Mouse (Mus musculus) embryonic stem cell, embryonic (primary cell): ENCODE measurements around the gene Mip.
"Not testable (repeated sequence)": the region's sequence is repeated elsewhere in the genome, so short reads cannot be mapped to it uniquely, and the experiment has no call there.

ENCODE experiments used
- CTCF ChIA-PET, 4 experiments: fragments of 300-600 bp in 2 of 4; fragments of 350-600 bp in 2 of 4; sonication (Branson Sonifier 250); formaldehyde crosslinking; loops; one replicate each; lab custom pipeline; 2022; ENCODE audit warnings: inconsistent platforms in 2 of 4; lab: Charles Lee
- POLR2A ChIA-PET, 4 experiments: fragments of 300-600 bp in 2 of 4; fragments of 350-600 bp in 2 of 4; sonication (Branson Sonifier 250); formaldehyde crosslinking; loops; one replicate each; lab custom pipeline; 2022; ENCODE audit warnings: antibody characterized with exemption in 4 of 4, inconsistent platforms in 1 of 4; lab: Charles Lee

The Mip gene

DNA sequence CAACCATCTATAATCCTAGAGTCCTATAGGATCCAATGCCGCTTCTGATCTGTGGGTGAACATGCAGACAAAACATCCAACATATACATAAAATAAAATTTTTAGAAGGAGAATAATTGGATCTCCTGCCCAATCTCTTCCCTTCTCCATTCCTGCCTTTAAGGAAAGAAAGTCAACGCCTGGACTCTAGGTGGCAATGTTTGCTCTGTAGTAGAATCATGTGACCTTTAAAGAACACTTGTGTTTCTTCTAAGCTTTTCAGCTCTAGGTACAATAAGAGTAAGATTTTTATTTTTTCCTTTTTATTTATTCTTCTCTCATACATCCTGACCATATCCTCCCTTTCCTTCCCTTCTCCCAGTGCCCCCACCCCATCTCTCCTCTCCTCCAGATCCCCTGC, 46.2 kb downstream of the Mip start:
- POLR2A ChIA-PET: interaction anchor here in 3 of 4 experiments (0.5 to 5.8 kb wide), 19 partner anchors 8 to 521 kb away, joined by 3 to 58 read pairs (median 3); partner anchors contain the start of genes Pan2 (in 2 of the 3), Cnpy2 (in 1 of the 3), Nabp2 (in 1 of the 3) and Rnf41 (in 1 of the 3)
- CTCF ChIA-PET: interaction anchor here (0.5 to 2.8 kb wide), 11 partner anchors 10 to 1193 kb away, joined by 3 to 31 read pairs (median 5); no protein-coding TSS in a partner anchor

DNA sequence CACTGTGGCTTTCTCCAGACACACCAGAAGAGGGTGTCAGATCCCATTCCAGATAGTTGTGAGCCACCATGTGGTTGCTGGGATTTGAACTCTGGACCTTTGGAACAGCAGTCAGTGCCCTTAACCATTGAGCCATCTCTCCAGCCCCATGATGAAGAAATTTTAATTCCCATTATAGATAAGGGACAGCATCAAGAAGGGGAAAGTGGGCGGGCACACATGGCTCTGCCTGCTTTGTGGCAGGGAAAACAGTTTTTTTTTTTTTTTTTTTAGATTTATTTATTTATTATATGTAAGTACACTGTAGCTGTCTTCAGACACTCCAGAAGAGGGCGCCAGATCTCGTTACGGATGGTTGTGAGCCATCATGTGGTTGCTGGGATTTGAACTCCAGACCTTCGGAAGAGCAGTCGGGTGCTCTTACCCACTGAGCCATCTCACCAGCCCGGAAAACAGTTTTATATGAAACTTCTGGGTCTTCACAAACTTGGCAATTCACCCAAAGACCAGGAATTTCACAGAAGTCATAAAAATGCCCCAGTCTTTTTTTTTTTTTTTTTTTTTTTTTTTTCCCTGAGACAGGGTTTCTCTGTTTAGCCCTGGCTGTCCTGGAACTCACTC, 47.3 kb downstream of the Mip start:
- CTCF ChIA-PET: interaction anchor here (0.6 to 2.8 kb wide), 29 partner anchors 11 to 1072 kb away, joined by 3 to 31 read pairs (median 3); partner anchors contain the start of genes Pan2 (in 1 of the 4) and Timeless (in 1 of the 4)
- POLR2A ChIA-PET: interaction anchor here (0.5 to 5.8 kb wide), 27 partner anchors 9 to 275 kb away, joined by 3 to 58 read pairs (median 3); partner anchors contain the start of genes Cnpy2 (in 1 of the 4), Coq10a (in 1 of the 4) and Pan2 (in 1 of the 4)

GRCm38 (mm10) chr10:128275374-128275773, 49.7 kb downstream of the Mip start:
- POLR2A ChIA-PET: not testable (repeated sequence)
- CTCF ChIA-PET: interaction anchor here in 2 of 4 experiments (0.6 to 0.7 kb wide), 3 partner anchors 29 to 1343 kb away, joined by 3 read pairs; no protein-coding TSS in a partner anchor

DNA sequence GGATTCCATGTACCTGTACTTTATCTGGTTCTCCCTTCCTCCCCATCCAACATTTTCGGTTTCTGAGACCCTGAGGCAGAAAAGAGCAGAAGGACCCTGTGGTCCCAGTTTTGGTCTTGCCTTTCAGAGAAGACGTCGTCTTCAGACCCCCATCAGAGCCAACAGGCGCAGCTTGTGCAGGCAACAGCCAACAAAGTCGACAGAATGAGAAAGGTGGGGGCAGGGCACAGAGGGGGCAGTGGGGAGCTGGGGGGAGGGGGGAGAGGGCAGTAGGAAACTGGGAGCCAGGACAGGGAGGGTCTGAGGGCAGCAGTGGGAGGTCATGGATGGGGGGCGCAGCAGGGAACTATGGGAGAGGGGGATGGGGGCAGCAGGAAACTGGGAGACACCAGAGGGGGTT, 52.5 kb downstream of the Mip start:
- ChIA-PET POLR2A (interaction anchor here in 3 of 4 experiments (0.5 to 2.3 kb wide), 8 partner anchors 8 to 1033 kb away, joined by 3 to 11 read pairs (median 4); partner anchors contain the start of genes Il23a (in 1 of the 3), Pan2 (in 1 of the 3) and Stat2 (in 1 of the 3)), CTCF (no interaction called here)

GRCm38 (mm10) chr10:128280943-128281342, 55.3 kb downstream of the Mip start:
- POLR2A ChIA-PET: interaction anchor here in 3 of 4 experiments (0.5 to 5.2 kb wide), 9 partner anchors 10 to 186 kb away, joined by 3 to 58 read pairs (median 3); partner anchors contain the start of genes Apof (in 2 of the 3), Stat2 (in 2 of the 3), Cnpy2 (in 1 of the 3) and Gls2 (in 1 of the 3)
- CTCF ChIA-PET: interaction anchor here in 2 of 4 experiments (0.7 to 1.8 kb wide), 3 partner anchors 11 to 54 kb away, joined by 3 to 7 read pairs (median 5); partner anchors contain the start of genes Pan2 (in 1 of the 2) and Stat2 (in 1 of the 2)
